Mouse (Mus musculus) urinary bladder, postnatal 14 days (tissue): Measurements from ENCODE around the gene Ankrd26.

Experiments
- DNase-seq: peaks from one replicate; pipeline ENCODE4 v3.0.0; 2021; ENCODE audit warnings: low spot score

The Ankrd26 gene

DNA sequence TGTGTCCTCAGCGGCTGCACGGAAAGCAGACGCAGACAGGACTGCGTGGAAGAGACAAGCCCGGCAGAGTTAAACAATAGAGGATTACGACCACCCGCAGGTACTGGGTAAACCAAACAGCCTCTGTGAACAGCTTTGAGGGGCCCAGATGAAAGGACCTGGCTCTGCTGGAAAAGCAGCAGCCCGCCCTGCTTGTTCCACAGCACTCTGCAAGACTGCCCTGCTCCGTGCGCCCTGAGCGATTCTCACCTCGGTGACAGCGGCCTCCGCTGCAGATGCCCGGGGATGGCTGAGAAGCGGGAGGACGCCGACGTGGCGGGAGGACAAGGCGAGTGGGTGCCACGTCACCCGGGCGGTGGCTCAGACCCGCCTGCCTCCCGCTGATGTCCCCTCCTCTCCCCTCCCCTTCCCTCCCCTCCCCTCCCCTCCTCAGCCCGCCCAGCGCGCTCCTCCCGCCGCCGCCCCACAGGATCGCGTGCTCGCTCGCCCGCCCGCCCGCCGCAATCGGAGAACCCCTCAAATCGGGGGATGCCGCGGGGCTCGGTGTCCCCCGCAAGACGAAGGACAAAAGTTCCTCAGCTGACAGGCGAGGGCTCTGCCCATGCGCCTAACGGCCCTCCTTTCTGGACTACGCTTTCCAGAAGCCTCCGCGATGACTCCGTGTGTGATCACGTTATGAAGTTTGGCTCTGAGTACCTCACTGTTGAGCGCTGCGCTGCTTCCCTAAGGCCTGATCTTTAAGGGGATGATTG lies 82.9 kb downstream of the Ankrd26 start, which contains the start of gene Zfp9:
Gene Zfp9 (minus strand): TSS at position 364 of the 752 bp plus-strand sequence.
- DNase-seq = peak; percentile 85

DNA sequence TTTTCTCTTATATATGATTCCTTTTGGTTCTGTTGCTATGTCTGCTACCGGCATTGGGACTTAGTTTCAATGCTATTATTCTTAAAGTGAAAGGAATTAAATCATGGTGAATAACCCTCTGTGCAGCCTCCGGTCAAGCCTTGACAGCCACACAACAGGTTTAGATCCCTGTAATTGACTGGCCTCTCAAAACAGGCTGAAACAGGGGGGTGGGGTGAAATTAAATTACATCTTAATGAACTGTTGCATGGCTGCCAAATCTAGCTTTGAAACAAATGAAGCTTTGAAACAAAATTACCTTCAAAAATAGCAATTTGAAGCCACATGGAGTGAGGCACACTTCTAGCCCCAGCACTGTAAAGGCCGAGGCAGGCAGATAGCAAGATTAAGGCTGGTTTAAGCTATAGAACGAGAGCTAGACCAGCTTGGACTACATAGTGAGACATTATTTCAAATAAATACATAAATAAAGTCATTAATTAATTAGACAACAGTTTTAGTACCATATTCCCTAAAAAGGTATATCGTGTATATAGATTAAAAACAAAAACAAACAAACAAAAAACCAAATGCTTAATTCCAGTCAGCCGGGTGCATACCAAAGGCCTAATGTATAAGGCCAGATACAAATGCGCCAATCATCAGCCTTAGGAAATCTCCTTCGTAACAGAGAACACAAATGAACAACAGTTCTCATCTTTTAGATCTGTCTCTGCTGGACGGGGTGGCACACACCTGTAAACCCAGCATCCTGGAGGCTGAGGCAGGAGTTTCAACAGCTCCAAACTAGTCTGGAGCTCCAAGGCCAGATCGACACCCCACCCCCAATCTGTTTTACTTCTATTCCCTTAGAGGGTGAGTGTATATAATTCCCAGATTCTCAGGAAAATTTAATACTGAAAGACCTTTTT lies 83.9 kb downstream of the Ankrd26 start:
- no peak for DNase-seq

DNA sequence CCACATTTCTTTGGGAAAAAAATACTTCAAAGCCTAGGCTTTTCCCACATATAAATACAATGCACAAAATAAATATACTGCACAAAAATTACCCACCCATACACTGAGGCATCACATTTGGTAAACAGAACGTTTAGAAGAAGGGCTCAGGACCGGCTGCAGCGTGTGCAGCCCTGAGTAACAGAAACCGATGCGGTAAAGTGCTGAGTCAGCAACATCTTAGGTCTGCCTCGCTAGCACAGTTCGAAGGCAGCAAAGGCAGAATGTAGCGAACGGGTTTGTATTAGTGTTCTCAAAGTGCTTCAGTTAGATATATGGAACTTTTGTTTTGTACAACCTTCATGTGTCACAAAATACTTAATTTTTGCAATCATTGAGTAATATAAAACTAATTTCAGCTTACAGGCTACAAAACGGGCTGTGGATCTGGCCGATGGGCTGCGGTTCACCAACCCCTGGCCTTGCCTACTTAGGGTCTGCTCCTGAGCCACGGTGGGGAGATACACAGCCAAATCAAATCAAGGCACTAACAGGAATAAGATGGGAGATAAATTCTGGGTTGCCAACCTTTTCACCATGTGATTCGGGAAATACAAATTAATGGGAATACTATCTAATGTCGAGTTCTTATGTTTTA lies 99.8 kb downstream of the Ankrd26 start:
- DNase-seq = no peak

DNA sequence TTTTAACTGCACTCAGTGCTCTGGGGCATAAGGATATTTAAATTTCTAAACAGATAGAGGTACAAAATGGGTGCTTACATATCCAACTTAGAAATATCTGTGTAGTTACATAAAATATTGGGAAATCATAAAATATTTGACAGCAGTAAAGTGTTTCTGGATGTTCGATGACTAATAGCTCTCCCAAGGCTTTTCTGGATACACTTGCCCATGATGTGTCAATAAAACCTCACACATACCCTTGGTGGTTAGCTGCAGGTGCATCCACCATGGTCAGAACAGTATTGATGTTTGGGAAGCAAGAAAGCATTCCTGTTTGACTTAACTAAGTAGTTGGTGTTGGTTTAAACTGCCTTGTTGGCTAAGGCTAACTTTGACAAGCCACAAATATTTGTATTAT lies 104.3 kb downstream of the Ankrd26 start:
- no peak for DNase-seq

DNA sequence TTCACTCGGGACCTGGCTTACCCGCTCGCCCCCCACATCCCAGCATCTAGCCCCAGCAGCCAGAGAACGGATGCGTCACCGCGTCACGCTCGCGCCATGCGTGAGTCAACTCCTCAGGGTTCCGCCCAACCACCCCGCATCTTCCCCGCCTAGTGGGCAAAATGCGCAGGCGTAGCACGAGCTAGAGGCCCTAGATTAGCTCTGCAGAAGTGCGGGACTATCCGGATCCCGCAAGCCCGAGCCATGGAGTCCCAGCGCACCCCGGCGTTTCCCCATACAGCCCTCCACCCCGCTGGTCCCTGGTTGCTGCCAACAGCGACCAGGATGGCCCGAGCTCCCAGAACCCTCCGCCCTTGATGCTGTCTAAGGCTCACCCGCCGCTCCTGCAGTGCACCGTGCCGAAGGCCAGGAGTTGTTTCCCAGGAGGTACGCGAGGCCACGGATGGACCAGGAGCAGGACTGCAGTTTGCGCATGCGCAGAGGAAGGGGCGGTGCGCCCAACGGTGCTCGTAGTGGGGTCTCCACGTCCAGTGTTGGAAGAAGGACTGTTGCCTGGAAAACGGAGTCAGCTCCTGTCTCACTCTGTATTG lies 106.9 kb downstream of the Ankrd26 start, which contains the start of gene Zfp248:
Gene Zfp248 (minus strand): TSS at position 487 of the 590 bp plus-strand sequence.
- DNase-seq = peak; percentile 87

DNA sequence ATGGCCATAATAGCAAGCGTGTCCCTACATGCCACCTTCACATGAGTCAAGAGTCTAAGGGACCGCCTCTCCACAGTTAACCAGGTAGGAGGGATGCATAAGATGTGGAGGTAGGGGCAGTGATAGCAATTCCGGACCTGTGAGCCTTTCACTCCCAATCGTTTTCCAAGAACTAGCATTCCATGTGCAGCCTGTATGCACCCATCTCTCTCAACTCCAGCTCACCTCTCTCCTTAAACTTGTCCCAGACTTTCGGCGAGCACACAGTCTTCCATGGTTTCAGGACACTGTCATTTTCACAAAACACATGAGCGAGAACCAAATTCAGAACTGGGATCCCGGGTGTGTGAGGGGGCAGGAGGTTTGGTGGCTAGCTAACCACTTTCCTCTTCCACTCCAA lies 107.6 kb downstream of the Ankrd26 start:
- peak; percentile 7 for DNase-seq
